Mouse (Mus musculus) CH12.LX (cell line): ENCODE data around the gene Ifnar1. TPM values are rescaled to one million over a fixed set of nuclear protein-coding genes. Genes with fewer than 3 reads are reported as not detected.

Experiments used
- DNase-seq: peaks from one replicate; pipeline ENCODE4 v3.0.0-alpha.2; 2013; ENCODE audit errors: extremely low read depth
- H3K27ac ChIP-seq: 2 replicates; pipeline ENCODE4 v1.5.1; 2012; ENCODE audit warnings: low read depth, mild to moderate bottlenecking, control low read depth, moderate library complexity; ENCODE audit not compliant: insufficient read depth
- H3K27me3 ChIP-seq: replicated peaks from 2 replicates; pipeline ENCODE3; 2012; ENCODE audit warnings: inconsistent platforms
- H3K36me3 ChIP-seq, 2 experiments: replicated peaks in 1 of 2; 2 replicates each; pipeline versions ENCODE3 to v1.6.1; 2012; ENCODE audit warnings: inconsistent platforms in 1 of 2, low read length in 1 of 2, mild to moderate bottlenecking in 1 of 2, mixed read lengths in 1 of 2, moderate library complexity in 1 of 2; ENCODE audit not compliant: control insufficient read depth in 1 of 2, insufficient read depth in 1 of 2
- H3K4me1 ChIP-seq, 2 experiments: 2 replicates each; pipeline ENCODE4 v1.6.1; 2012; ENCODE audit warnings: inconsistent platforms in 1 of 2, moderate library complexity in 1 of 2; ENCODE audit not compliant: insufficient read depth in 2 of 2, control insufficient read depth in 1 of 2
- H3K4me2 ChIP-seq: 2 replicates; pipeline ENCODE4 v1.6.1; 2012; ENCODE audit warnings: low read depth, mild to moderate bottlenecking, control low read depth; ENCODE audit not compliant: poor library complexity, insufficient read depth, severe bottlenecking
- H3K4me3 ChIP-seq, 3 experiments: fragments of 150-350 bp in 1 of 3; sonication (generic) in 1 of 3; replicated peaks in 1 of 3; 2 replicates each; pipeline versions ENCODE3 to v1.5.1; 2011 to 2012; ENCODE audit warnings: low read depth in 2 of 3, low read length in 2 of 3, mild to moderate bottlenecking in 2 of 3, moderate library complexity in 2 of 3, control low read depth in 1 of 3, improper control_type of control experiment in 1 of 3, inconsistent platforms in 1 of 3, mixed read lengths in 1 of 3; ENCODE audit not compliant: poor library complexity in 1 of 3
- H3K79me2 ChIP-seq: replicated peaks from 2 replicates; pipeline ENCODE4 v1.6.1; 2012; ENCODE audit warnings: mild to moderate bottlenecking, moderate library complexity; ENCODE audit not compliant: control insufficient read depth, poor library complexity, insufficient read depth, severe bottlenecking; ENCODE audit errors: extremely low read depth
- H3K9ac ChIP-seq: 2 replicates; pipeline ENCODE4 v1.6.1; 2012; ENCODE audit warnings: low read depth, mild to moderate bottlenecking, control low read depth, moderate library complexity; ENCODE audit not compliant: insufficient read depth
- H3K9me3 ChIP-seq: replicated peaks from 2 replicates; pipeline ENCODE3; 2012; ENCODE audit warnings: low read length, inconsistent platforms, mixed read lengths
- CHD2 ChIP-seq: IDR thresholded peaks from 2 replicates; pipeline ENCODE4 v1.6.1; 2011; ENCODE audit warnings: low read length, improper control_type of control experiment
- ELF1 ChIP-seq: IDR thresholded peaks from 2 replicates; pipeline ENCODE4 v1.6.1; 2014; ENCODE audit warnings: low read depth, mild to moderate bottlenecking, inconsistent platforms, low read length, improper control_type of control experiment
- EP300 ChIP-seq: IDR thresholded peaks from 2 replicates; pipeline ENCODE4 v1.6.1; 2011; ENCODE audit warnings: low read length, improper control_type of control experiment
- HCFC1 ChIP-seq: IDR thresholded peaks from 2 replicates; pipeline ENCODE4 v1.6.1; 2012; ENCODE audit warnings: low read depth, mild to moderate bottlenecking, inconsistent platforms, low read length, improper control_type of control experiment
- KAT2A ChIP-seq: IDR thresholded peaks from 2 replicates; pipeline ENCODE4 v1.6.1; 2012; ENCODE audit warnings: low read length, improper control_type of control experiment, inconsistent platforms; ENCODE audit not compliant: insufficient replicate concordance
- MAX ChIP-seq: IDR thresholded peaks from 2 replicates; pipeline ENCODE4 v1.6.1; 2011; ENCODE audit warnings: low read length, improper control_type of control experiment
- MEF2A ChIP-seq: IDR thresholded peaks from 2 replicates; pipeline ENCODE4 v1.6.1; 2014; ENCODE audit warnings: low read depth, mild to moderate bottlenecking, inconsistent platforms, low read length, improper control_type of control experiment, borderline replicate concordance
- NRF1 ChIP-seq: IDR thresholded peaks from 2 replicates; pipeline ENCODE4 v1.6.1; 2014; ENCODE audit warnings: low read depth, mild to moderate bottlenecking, inconsistent platforms, low read length, improper control_type of control experiment, moderate library complexity
- PAX5 ChIP-seq: IDR thresholded peaks from 2 replicates; pipeline ENCODE4 v1.6.1; 2012; ENCODE audit warnings: low read length, inconsistent platforms, mixed read lengths
- POLR2AphosphoS2 ChIP-seq: IDR thresholded peaks from 2 replicates; pipeline ENCODE4 v1.6.1; 2011; ENCODE audit warnings: low read depth, low read length, improper control_type of control experiment
- RCOR1 ChIP-seq: conservative IDR thresholded peaks from 2 replicates; pipeline ENCODE4 v1.6.1; 2012; ENCODE audit warnings: low read depth, mild to moderate bottlenecking, inconsistent platforms, low read length, improper control_type of control experiment
- TCF12 ChIP-seq: IDR thresholded peaks from 2 replicates; pipeline ENCODE4 v1.6.1; 2014; ENCODE audit warnings: low read depth, mild to moderate bottlenecking, inconsistent platforms, low read length, improper control_type of control experiment
- USF1 ChIP-seq: IDR thresholded peaks from 2 replicates; pipeline ENCODE4 v1.6.1; 2014; ENCODE audit warnings: low read depth, mild to moderate bottlenecking, inconsistent platforms, low read length, improper control_type of control experiment
- USF2 ChIP-seq: conservative IDR thresholded peaks from 2 replicates; pipeline ENCODE4 v1.6.1; 2011; ENCODE audit warnings: low read depth, low read length, improper control_type of control experiment
- ZKSCAN1 ChIP-seq: IDR thresholded peaks from 2 replicates; pipeline ENCODE4 v1.6.1; 2012; ENCODE audit warnings: low read depth, inconsistent platforms, low read length, improper control_type of control experiment, borderline replicate concordance
- ZNF384 ChIP-seq: IDR thresholded peaks from 2 replicates; pipeline ENCODE4 v1.6.1; 2012; ENCODE audit warnings: low read depth, low read length, improper control_type of control experiment, inconsistent platforms
- dilution Hi-C: fragments of 300-500 bp; cut with MboI; formaldehyde crosslinking; loops from 2 replicates; pipeline ENCODE4 v1.14.3; 2020; ENCODE audit warnings: low sequenced_read_pairs; ENCODE audit not compliant: extremely low pct_unique_long_range_greater_than_20kb, extremely low pct_ligation_motif_present
- in situ Hi-C: fragments of 300-500 bp; cut with MboI; formaldehyde crosslinking; loops from 3 replicates; pipeline ENCODE4 v1.14.3; 2019; ENCODE audit warnings: low sequenced_read_pairs, low pct_ligation_motif_present, low pct_unique_long_range_greater_than_20kb, mixed read lengths
- polyA plus RNA-seq: library from polyadenylated mRNA; unstranded; fragments of >175 nt; gene quantifications from 2 replicates; pipeline ENCODE4 v1.2.1, GENCODE M21; 2012; ENCODE audit warnings: low read depth; ENCODE audit not compliant: insufficient read length
- total RNA-seq, 2 experiments: library from RNA; depleted of rRNA; stranded (reverse); fragments of 300-350 nt in 1 of 2; fragments of >200 nt in 1 of 2; gene quantifications; 2 replicates each; pipeline ENCODE4 v1.2.3; 2012 to 2014

The Ifnar1 gene
- total and polyA plus RNA-seq, 3 experiments, result 32.8 to 49.4 (median 40.3) TPM

DNA sequence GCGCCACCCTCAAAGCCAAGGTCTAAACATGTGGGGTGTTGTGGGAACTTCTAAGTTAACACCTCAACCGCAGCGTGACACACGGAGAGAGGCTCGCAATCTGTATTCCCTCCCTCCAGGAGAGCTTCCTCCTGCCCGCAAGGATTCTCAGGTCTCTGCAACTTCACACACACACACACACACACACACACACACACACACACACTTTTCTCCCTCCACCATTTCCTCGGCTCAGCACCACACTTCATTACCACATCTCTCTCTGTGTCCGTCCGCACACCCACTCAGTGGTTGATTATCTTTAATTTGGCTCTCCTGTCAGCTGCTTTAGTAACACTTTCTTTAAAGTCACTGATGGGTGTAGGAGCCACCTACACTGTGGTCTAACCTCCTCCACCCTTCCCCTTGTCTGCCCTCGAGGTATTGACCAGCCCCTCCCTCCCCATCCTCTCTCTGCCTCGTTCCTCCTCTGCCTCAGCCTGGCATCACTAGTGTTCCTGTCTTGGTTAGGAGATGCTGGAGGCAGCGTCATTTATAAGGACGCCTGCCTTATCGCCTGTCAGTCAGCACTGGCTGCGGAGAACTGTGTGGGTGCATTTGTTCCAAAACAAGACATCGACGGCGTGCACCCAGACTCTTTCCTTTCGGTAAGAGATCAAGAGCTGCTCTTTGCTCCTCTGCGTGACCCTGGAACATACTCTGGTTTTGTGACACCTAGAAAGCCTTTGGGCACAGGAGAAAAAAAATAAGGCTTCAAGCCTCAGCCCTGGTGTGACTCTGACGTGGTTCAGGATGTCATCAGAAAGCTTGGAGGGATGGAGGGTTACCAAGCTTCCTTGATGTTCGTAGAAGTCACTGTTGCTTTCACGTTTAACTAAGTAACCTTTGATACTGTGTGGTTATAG, 48.3 kb downstream of the Ifnar1 start:
- H3K79me2 ChIP-seq, result no peaks in the 10 kb centered on the region
- peaks cover 20 to 25% of the 10 kb centered on the region in 2 experiments for H3K4me1 ChIP-seq
- no peaks in the 10 kb centered on the region for H3K9me3 ChIP-seq
- H3K4me3 ChIP-seq, result peak overlapping the region in 1 of 3 experiments; percentile 26
- H3K27ac ChIP-seq, result no peak overlapping the region
- dilution Hi-C loops (no loop called here), in situ Hi-C loops (no loop called here)
- H3K4me2 ChIP-seq, result peak overlapping the region; percentile 22; the same call in 1 of the 2 replicates
- TF ChIP-seq MAX (peak; percentile 34; the same call in 1 of the 2 replicates), USF2 (no peak)
- no peaks in the 10 kb centered on the region for H3K36me3 ChIP-seq
- peaks cover 4% of the 10 kb centered on the region for H3K27me3 ChIP-seq
- DNase-seq, result no peak
- 0 out of 2 replicates have a peak overlapping the region, but pooled peaks have one; percentile 2 for H3K9ac ChIP-seq

DNA sequence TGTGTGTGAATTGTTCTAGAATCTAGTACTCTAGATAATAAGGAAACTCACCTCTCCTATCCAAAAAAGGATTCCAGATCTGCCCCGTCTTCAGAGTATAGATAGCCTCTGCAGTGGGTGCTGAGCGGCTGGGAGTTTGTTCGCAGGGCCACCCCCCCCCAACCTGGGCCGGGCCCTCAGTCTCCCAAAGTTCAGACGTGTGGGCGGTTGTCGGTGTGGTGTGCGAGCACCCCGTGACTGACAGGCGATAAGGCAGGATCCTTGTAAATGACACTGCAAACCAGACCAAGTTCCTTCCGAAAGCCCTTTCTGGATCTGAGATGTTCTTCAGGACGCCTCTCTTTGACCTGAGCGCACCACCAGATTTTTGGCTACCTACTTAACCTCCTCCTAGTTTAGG, 49.4 kb downstream of the Ifnar1 start:
- Histone ChIP-seq H3K27me3 (peaks cover 4% of the 10 kb centered on the region), H3K27ac (no peak overlapping the region), H3K4me2 (no peak overlapping the region), H3K79me2 (no peaks in the 10 kb centered on the region), H3K9ac (no peak overlapping the region), H3K4me3 (no peak overlapping the region), H3K36me3 (no peaks in the 10 kb centered on the region), H3K4me1 (peaks cover 23 to 34% of the 10 kb centered on the region in 2 experiments), H3K9me3 (no peaks in the 10 kb centered on the region)
- in situ Hi-C loops, result no loop called here
- dilution Hi-C loops, result no loop called here
- peak; percentile 97 for DNase-seq
- no peak for TF ChIP-seq POLR2AphosphoS2
- no peak for TF ChIP-seq ELF1
- TF ChIP-seq RCOR1, result no peak
- no peak for TF ChIP-seq EP300
- TF ChIP-seq MEF2A, result no peak
- no peak for TF ChIP-seq HCFC1
- TF ChIP-seq ZNF384, result no peak
- no peak for TF ChIP-seq CHD2
- no peak for TF ChIP-seq ZKSCAN1
- no peak for TF ChIP-seq USF1
- no peak for TF ChIP-seq TCF12
- TF ChIP-seq NRF1, result no peak
- no peak for TF ChIP-seq KAT2A
- no peak for TF ChIP-seq PAX5
